Mouse (Mus musculus): ENCODE measurements around the gene Il12rb1. TPM values are rescaled to one million over a fixed set of nuclear protein-coding genes. Genes with fewer than 3 reads are reported as not detected.
"Not testable (repeated sequence)": the region's sequence is repeated elsewhere in the genome, so short reads cannot be mapped to it uniquely, and the experiment has no call there.

The Il12rb1 gene
- polyA plus RNA-seq, 1 experiment, result 53.4 TPM

DNA sequence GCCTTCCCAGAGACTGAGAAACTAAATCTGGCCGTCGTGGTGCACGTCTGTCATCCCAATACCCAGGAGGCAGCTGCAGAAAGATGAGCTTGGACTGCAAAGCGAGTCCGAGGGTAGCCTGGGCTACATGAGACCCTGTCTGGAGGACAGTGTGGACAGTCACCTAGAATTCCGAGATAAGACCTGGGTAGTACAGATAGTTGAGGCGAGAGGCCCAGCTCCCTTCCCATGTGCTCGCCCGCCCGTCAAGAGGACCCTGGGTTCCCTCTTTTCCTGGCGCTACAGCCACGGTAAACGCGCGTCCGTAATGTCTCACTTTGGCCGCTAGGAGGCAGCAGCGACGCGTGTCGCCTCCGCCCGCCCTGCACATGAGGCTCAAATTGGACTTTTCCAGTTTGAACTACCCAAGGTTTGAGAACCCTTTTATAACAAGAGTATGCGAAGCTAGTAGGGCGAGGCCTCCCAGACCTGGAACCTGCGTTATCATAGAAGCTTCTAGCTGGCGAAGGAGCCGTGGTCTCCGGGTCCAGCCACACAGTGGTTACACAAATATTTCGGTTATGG lies 13.2 kb downstream of the Il12rb1 start:
- no peak overlapping the region for H3K4me3 ChIP-seq (ENCODE audit: control insufficient read depth, insufficient read depth, low read length)
- no peaks in the 10 kb centered on the region; the same call in 1 of the 2 replicates for H3K4me1 ChIP-seq (replicated peaks; ENCODE audit: control insufficient read depth, insufficient read depth, low read length)
- no peaks in the 10 kb centered on the region for H3K36me3 ChIP-seq (ENCODE audit: control insufficient read depth, insufficient read depth, low read length)
- TF ChIP-seq CTCF (IDR thresholded peaks at IDR 0.05; ENCODE audit: borderline replicate concordance, control insufficient read depth, extremely low read depth, insufficient read depth, low read length, poor library complexity) (peak; percentile 99), POLR2A (IDR thresholded peaks at IDR 0.05; ENCODE audit: control insufficient read depth, extremely low read depth, insufficient read depth, low read length, poor library complexity) (no peak)
- 25% methylated on average over 30 of the region's 30 CpGs for WGBS
- DNase-seq, result peak; percentile 70
- H3K27ac ChIP-seq (ENCODE audit: control insufficient read depth, insufficient read depth, low read length), result no peak overlapping the region
- H3K27me3 ChIP-seq (ENCODE audit: control insufficient read depth, insufficient read depth, low read length), result no peaks in the 10 kb centered on the region

DNA sequence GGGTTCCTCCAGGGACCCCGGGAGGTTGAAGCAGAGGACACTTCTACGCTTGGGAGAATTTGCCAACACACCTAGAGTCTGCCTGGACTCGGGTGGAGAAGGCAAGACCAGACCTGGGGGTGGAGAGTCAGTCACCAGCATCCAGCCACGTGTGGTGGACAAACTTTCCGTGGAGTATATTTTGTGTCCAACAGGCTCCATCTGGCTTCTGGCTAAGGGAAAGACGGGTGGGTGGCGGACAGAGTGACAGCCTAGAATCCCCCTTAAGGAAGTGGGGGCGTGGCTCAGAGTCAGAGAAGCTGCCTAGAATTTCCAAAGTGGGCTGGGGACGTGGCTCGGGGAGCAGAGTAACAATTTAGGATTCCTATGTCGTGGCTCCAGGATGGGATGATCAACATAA lies 13.7 kb downstream of the Il12rb1 start:
- Histone ChIP-seq H3K36me3 (ENCODE audit: control insufficient read depth, insufficient read depth, low read length) (no peaks in the 10 kb centered on the region), H3K4me1 (replicated peaks; ENCODE audit: control insufficient read depth, insufficient read depth, low read length) (no peaks in the 10 kb centered on the region; the same call in 1 of the 2 replicates), H3K27me3 (ENCODE audit: control insufficient read depth, insufficient read depth, low read length) (no peaks in the 10 kb centered on the region), H3K27ac (ENCODE audit: control insufficient read depth, insufficient read depth, low read length) (no peak overlapping the region), H3K4me3 (ENCODE audit: control insufficient read depth, insufficient read depth, low read length) (no peak overlapping the region)
- 70% methylated on average over 11 of the region's 11 CpGs for WGBS
- no peak for DNase-seq
- no peak for TF ChIP-seq POLR2A (IDR thresholded peaks at IDR 0.05; ENCODE audit: control insufficient read depth, extremely low read depth, insufficient read depth, low read length, poor library complexity)
- TF ChIP-seq CTCF (IDR thresholded peaks at IDR 0.05; ENCODE audit: borderline replicate concordance, control insufficient read depth, extremely low read depth, insufficient read depth, low read length, poor library complexity), result no peak

DNA sequence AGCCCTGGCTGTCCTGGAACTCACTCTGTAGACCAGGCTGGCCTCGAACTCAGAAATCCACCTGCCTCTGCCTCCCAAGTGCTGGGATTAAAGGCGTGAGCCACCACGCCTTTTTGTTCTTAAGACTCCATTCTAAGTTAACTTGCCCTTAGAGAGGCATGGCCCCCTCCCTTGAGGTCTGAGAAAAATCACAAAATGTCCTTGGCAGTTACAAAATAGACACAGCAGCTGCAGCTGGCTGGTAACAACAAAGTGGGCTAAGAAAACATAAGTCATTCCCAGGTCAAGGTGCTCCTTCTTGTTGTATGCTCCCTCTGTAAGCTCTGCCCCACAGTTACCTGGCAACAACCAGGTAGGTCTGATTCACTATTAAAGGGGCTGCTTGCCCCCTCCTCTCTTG lies 14.3 kb downstream of the Il12rb1 start:
- not testable (repeated sequence) for H3K36me3 ChIP-seq (ENCODE audit: control insufficient read depth, insufficient read depth, low read length); H3K4me1 ChIP-seq (replicated peaks; ENCODE audit: control insufficient read depth, insufficient read depth, low read length)
- 93% methylated on average over 3 of the region's 3 CpGs for WGBS

DNA sequence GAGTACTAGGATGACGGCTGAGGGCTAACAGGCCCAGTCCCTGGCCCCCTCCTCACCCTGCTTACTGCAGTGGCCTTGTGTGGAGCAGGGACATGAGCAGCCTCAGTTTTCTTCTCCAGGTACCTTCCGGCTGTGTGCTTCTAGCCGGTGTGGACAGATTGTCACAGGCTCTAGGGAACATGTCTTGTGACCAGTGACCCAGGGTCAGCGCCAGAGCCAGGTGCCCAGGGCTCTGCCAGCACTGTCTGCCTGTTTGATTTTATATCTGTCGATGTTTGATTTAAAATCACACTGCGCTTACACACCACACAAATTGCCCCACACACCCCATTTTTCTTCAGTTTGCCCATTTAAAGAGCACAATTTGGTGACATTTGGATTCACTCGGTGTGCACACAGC lies 15.6 kb downstream of the Il12rb1 start:
- Histone ChIP-seq H3K36me3 (ENCODE audit: control insufficient read depth, insufficient read depth, low read length) (no peaks in the 10 kb centered on the region), H3K27ac (ENCODE audit: control insufficient read depth, insufficient read depth, low read length) (no peak overlapping the region), H3K4me1 (replicated peaks; ENCODE audit: control insufficient read depth, insufficient read depth, low read length) (no peaks in the 10 kb centered on the region; the same call in 1 of the 2 replicates), H3K4me3 (ENCODE audit: control insufficient read depth, insufficient read depth, low read length) (no peak overlapping the region), H3K27me3 (ENCODE audit: control insufficient read depth, insufficient read depth, low read length) (no peaks in the 10 kb centered on the region)
- TF ChIP-seq POLR2A (IDR thresholded peaks at IDR 0.05; ENCODE audit: control insufficient read depth, extremely low read depth, insufficient read depth, low read length, poor library complexity) (no peak), CTCF (IDR thresholded peaks at IDR 0.05; ENCODE audit: borderline replicate concordance, control insufficient read depth, extremely low read depth, insufficient read depth, low read length, poor library complexity) (no peak)
- DNase-seq, result no peak
- 95% methylated on average over 7 of the region's 7 CpGs for WGBS

More for the DNA sequence above, 14.3 kb downstream of the Il12rb1 start:
- H3K27ac ChIP-seq (ENCODE audit: control insufficient read depth, insufficient read depth, low read length); H3K4me3 ChIP-seq (ENCODE audit: control insufficient read depth, insufficient read depth, low read length); H3K27me3 ChIP-seq (ENCODE audit: control insufficient read depth, insufficient read depth, low read length); DNase-seq: not testable (repeated sequence)

DNA sequence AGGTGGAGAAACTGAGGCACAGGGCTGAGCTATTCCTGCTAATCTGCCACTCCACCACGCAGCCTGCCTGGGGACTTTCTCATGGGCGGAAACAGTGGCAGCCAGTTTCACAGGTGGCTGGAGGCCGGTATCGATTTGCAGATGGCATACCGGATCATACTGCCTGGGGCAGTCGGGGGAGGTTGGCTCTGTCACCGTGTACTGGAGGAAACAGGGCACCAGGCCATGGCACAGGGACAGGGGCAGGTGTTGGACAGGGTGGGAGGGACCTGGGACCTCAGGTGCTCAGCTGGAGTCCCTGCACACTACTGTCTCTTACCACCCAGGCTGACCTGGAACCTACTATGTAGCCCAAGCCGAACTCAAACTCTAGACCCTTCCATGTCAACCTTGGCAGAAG lies 17.6 kb downstream of the Il12rb1 start:
- H3K4me1 ChIP-seq (replicated peaks; ENCODE audit: control insufficient read depth, insufficient read depth, low read length), result no peaks in the 10 kb centered on the region; the same call in 1 of the 2 replicates
- no peaks in the 10 kb centered on the region for H3K36me3 ChIP-seq (ENCODE audit: control insufficient read depth, insufficient read depth, low read length)
- WGBS, result 89% methylated on average over 8 of the region's 8 CpGs
- no peak for DNase-seq
- no peak overlapping the region for H3K4me3 ChIP-seq (ENCODE audit: control insufficient read depth, insufficient read depth, low read length)
- no peak overlapping the region for H3K27ac ChIP-seq (ENCODE audit: control insufficient read depth, insufficient read depth, low read length)
- TF ChIP-seq POLR2A (IDR thresholded peaks at IDR 0.05; ENCODE audit: control insufficient read depth, extremely low read depth, insufficient read depth, low read length, poor library complexity) (no peak), CTCF (IDR thresholded peaks at IDR 0.05; ENCODE audit: borderline replicate concordance, control insufficient read depth, extremely low read depth, insufficient read depth, low read length, poor library complexity) (no peak)
- H3K27me3 ChIP-seq (ENCODE audit: control insufficient read depth, insufficient read depth, low read length), result no peaks in the 10 kb centered on the region

DNA sequence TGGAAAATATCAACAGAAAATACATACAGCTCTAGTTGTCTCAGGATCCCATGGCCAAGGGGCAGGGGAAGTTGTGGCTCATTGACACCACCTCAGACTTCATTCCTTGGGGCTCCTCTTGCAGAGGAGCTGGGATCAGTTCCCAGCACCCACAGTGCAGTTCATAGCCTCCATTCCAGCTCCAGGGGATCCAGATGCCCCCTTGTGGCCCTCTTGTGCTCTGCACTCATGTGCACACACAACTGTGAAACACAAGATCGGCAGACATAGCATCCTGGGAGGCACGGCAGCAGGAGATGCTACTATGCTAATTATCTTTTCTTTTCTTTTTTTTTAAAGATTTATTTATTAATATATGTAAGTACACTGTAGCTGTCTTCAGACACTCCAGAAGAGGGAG lies 18.8 kb downstream of the Il12rb1 start:
- no peaks in the 10 kb centered on the region for H3K4me1 ChIP-seq (replicated peaks; ENCODE audit: control insufficient read depth, insufficient read depth, low read length)
- DNase-seq, result no peak
- no peaks in the 10 kb centered on the region for H3K27me3 ChIP-seq (ENCODE audit: control insufficient read depth, insufficient read depth, low read length)
- WGBS, result 97% methylated on average over 2 of the region's 2 CpGs
- no peak overlapping the region for H3K27ac ChIP-seq (ENCODE audit: control insufficient read depth, insufficient read depth, low read length)
- no peaks in the 10 kb centered on the region for H3K36me3 ChIP-seq (ENCODE audit: control insufficient read depth, insufficient read depth, low read length)
- TF ChIP-seq POLR2A (IDR thresholded peaks at IDR 0.05; ENCODE audit: control insufficient read depth, extremely low read depth, insufficient read depth, low read length, poor library complexity) (no peak), CTCF (IDR thresholded peaks at IDR 0.05; ENCODE audit: borderline replicate concordance, control insufficient read depth, extremely low read depth, insufficient read depth, low read length, poor library complexity) (peak; percentile 32; the same call in 1 of the 2 replicates)
- H3K4me3 ChIP-seq (ENCODE audit: control insufficient read depth, insufficient read depth, low read length), result no peak overlapping the region

DNA sequence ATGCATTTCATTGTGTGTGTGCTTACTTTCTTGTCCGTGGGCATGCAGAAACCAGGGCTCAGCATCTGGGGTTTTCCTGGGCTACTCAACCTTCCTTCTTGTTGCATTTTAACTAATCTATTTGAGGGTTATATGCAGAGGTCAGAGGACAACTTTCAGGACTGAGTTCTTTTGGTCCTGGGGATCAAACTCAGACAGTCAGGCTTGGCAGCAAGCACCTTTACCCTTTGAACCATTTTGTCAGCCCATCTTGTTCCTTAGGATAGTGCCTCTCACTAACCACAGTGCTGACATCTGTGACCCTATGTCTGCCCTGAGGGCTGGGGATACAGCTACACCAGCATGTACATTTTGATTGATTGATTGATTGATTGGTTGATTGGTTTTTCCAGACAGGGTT lies 19.5 kb downstream of the Il12rb1 start:
- TF ChIP-seq POLR2A (IDR thresholded peaks at IDR 0.05; ENCODE audit: control insufficient read depth, extremely low read depth, insufficient read depth, low read length, poor library complexity) (no peak), CTCF (IDR thresholded peaks at IDR 0.05; ENCODE audit: borderline replicate concordance, control insufficient read depth, extremely low read depth, insufficient read depth, low read length, poor library complexity) (no peak)
- DNase-seq, result no peak
- Histone ChIP-seq H3K4me3 (ENCODE audit: control insufficient read depth, insufficient read depth, low read length) (no peak overlapping the region), H3K27ac (ENCODE audit: control insufficient read depth, insufficient read depth, low read length) (no peak overlapping the region), H3K36me3 (ENCODE audit: control insufficient read depth, insufficient read depth, low read length) (no peaks in the 10 kb centered on the region), H3K27me3 (ENCODE audit: control insufficient read depth, insufficient read depth, low read length) (no peaks in the 10 kb centered on the region), H3K4me1 (replicated peaks; ENCODE audit: control insufficient read depth, insufficient read depth, low read length) (peaks cover 6% of the 10 kb centered on the region)
- 97% methylated on average over 1 of the region's 1 CpGs for WGBS

Measured in thymus, adult 2 months (tissue).